Mouse (Mus musculus) ES-Bruce4 (cell line): ENCODE measurements around the gene Tst. TPM values are rescaled to one million over a fixed set of nuclear protein-coding genes. Genes with fewer than 3 reads are reported as not detected.

ENCODE experiments used
- H3K27ac ChIP-seq: 2 replicates; pipeline ENCODE4 v1.5.1; 2012; ENCODE audit warnings: low read length, inconsistent platforms; ENCODE audit not compliant: insufficient read depth
- H3K27me3 ChIP-seq: 2 replicates; pipeline ENCODE4 v1.6.1; 2012; ENCODE audit warnings: mild to moderate bottlenecking, low read length, inconsistent platforms; ENCODE audit not compliant: control insufficient read depth, poor library complexity, insufficient read depth, severe bottlenecking
- H3K36me3 ChIP-seq: 2 replicates; pipeline ENCODE4 v1.6.1; 2012; ENCODE audit warnings: inconsistent platforms, mild to moderate bottlenecking, low read length, moderate library complexity; ENCODE audit not compliant: control insufficient read depth, poor library complexity, insufficient read depth, severe bottlenecking
- H3K4me1 ChIP-seq: one replicate; pipeline ENCODE4 v1.8.1; 2011; ENCODE audit warnings: low read length; ENCODE audit not compliant: control insufficient read depth, insufficient read depth
- H3K4me3 ChIP-seq: 2 replicates; pipeline ENCODE4 v1.5.1; 2011; ENCODE audit warnings: low read depth, mild to moderate bottlenecking, low read length
- H3K9ac ChIP-seq: 2 replicates; pipeline ENCODE4 v1.6.1; 2012; ENCODE audit warnings: low read depth, mild to moderate bottlenecking, inconsistent platforms; ENCODE audit not compliant: poor library complexity, severe bottlenecking
- H3K9me3 ChIP-seq: replicated peaks from 2 replicates; pipeline ENCODE4 v1.6.1; 2012; ENCODE audit warnings: mild to moderate bottlenecking, low read length, inconsistent platforms; ENCODE audit not compliant: control insufficient read depth, poor library complexity, insufficient read depth, severe bottlenecking
- CTCF ChIP-seq: IDR thresholded peaks from one replicate; pipeline ENCODE4 v1.8.1; 2011; ENCODE audit warnings: low read depth, low read length
- EP300 ChIP-seq: IDR thresholded peaks from 2 replicates; pipeline ENCODE4 v1.6.1; 2011; ENCODE audit warnings: low read depth, low read length; ENCODE audit not compliant: insufficient read depth
- POLR2A ChIP-seq: IDR thresholded peaks from one replicate; pipeline ENCODE4 v1.8.1; 2011; ENCODE audit warnings: low read length; ENCODE audit not compliant: insufficient read depth
- polyA plus RNA-seq: library from polyadenylated mRNA; stranded (reverse); fragments of >200 nt; gene quantifications from 2 replicates; pipeline ENCODE4 v1.2.4, GENCODE M21; 2011; ENCODE audit warnings: low read depth; ENCODE audit not compliant: missing spikeins, insufficient read depth, insufficient read length

Gene Tst
- polyA plus RNA-seq, 1 experiment = 9.8 TPM

- no peaks in the 10 kb centered on the region for H3K9me3 ChIP-seq
- H3K9ac ChIP-seq = no peak overlapping the region
- H3K4me1 ChIP-seq = peaks cover 4% of the 10 kb centered on the region
- TF ChIP-seq CTCF (peak; percentile 64), POLR2A (no peak)
- no peaks in the 10 kb centered on the region for H3K27me3 ChIP-seq
- H3K4me3 ChIP-seq = no peak overlapping the region
- no peak overlapping the region for H3K27ac ChIP-seq
- no peaks in the 10 kb centered on the region for H3K36me3 ChIP-seq
These were observed 29.3 kb upstream of the Tst start for GRCm38 (mm10) chr15:78434896-78435520.

GRCm38 (mm10) chr15:78431541-78432121, 25.9 kb upstream of the Tst start:
- Histone ChIP-seq H3K9ac (no peak overlapping the region), H3K4me3 (no peak overlapping the region), H3K9me3 (no peaks in the 10 kb centered on the region), H3K27me3 (no peaks in the 10 kb centered on the region), H3K27ac (no peak overlapping the region), H3K4me1 (peaks cover 6% of the 10 kb centered on the region), H3K36me3 (no peaks in the 10 kb centered on the region)
- TF ChIP-seq POLR2A = no peak

- Histone ChIP-seq H3K9me3 (no peaks in the 10 kb centered on the region), H3K4me3 (no peak overlapping the region), H3K9ac (no peak overlapping the region), H3K27ac (no peak overlapping the region), H3K4me1 (peaks cover 6% of the 10 kb centered on the region), H3K27me3 (no peaks in the 10 kb centered on the region), H3K36me3 (no peaks in the 10 kb centered on the region)
- TF ChIP-seq EP300 (no peak), POLR2A (no peak), CTCF (no peak)
These were observed 25.2 kb upstream of the Tst start for GRCm38 (mm10) chr15:78430874-78431273.

- TF ChIP-seq POLR2A (no peak), EP300 (no peak), CTCF (no peak)
- Histone ChIP-seq H3K27ac (no peak overlapping the region), H3K9ac (no peak overlapping the region)
These were observed 24.3 kb upstream of the Tst start for GRCm38 (mm10) chr15:78429871-78430622.

GRCm38 (mm10) chr15:78429139-78429459, 23.4 kb upstream of the Tst start:
- Histone ChIP-seq H3K9me3 (no peaks in the 10 kb centered on the region), H3K4me1 (peaks cover 6% of the 10 kb centered on the region), H3K27ac (no peak overlapping the region), H3K36me3 (no peaks in the 10 kb centered on the region), H3K4me3 (peak overlapping the region; percentile 64), H3K27me3 (no peaks in the 10 kb centered on the region), H3K9ac (peak overlapping the region; percentile 32; the same call in 1 of the 2 replicates)
- no peak for TF ChIP-seq POLR2A
- no peak for TF ChIP-seq CTCF
- TF ChIP-seq EP300 = no peak

More at GRCm38 (mm10) chr15:78429871-78430622, 24.3 kb upstream of the Tst start:
- H3K9me3 ChIP-seq = no peaks in the 10 kb centered on the region
- no peaks in the 10 kb centered on the region for H3K36me3 ChIP-seq
- peaks cover 6% of the 10 kb centered on the region for H3K4me1 ChIP-seq
- no peak overlapping the region for H3K4me3 ChIP-seq
- H3K27me3 ChIP-seq = no peaks in the 10 kb centered on the region

- H3K4me1 ChIP-seq = peaks cover 6% of the 10 kb centered on the region
- H3K27me3 ChIP-seq = no peaks in the 10 kb centered on the region
- no peak within 1 kb of the TSS for H3K27ac ChIP-seq
- H3K9ac ChIP-seq = peak within 1 kb of the TSS; percentile 32; the same call in 1 of the 2 replicates
- peak within 1 kb of the TSS; percentile 64 for H3K4me3 ChIP-seq
- H3K9me3 ChIP-seq = no peaks in the 10 kb centered on the region
- no peaks in the 10 kb centered on the region for H3K36me3 ChIP-seq
- TF ChIP-seq POLR2A (no peak), CTCF (no peak), EP300 (no peak)
These were observed 22.9 kb upstream of the Tst start, which contains the start of gene Kctd17 for GRCm38 (mm10) chr15:78428391-78429138. Gene Kctd17 (plus strand): TSS chr15:78428564.
